Mouse (Mus musculus): ENCODE results near the gene Slc5a5. TPM values are rescaled to one million over a fixed set of nuclear protein-coding genes. Genes with fewer than 3 reads are reported as not detected.

Slc5a5 gene
- total and polyA plus RNA-seq, 3 experiments = 0.28 TPM; not detected in 2

DNA sequence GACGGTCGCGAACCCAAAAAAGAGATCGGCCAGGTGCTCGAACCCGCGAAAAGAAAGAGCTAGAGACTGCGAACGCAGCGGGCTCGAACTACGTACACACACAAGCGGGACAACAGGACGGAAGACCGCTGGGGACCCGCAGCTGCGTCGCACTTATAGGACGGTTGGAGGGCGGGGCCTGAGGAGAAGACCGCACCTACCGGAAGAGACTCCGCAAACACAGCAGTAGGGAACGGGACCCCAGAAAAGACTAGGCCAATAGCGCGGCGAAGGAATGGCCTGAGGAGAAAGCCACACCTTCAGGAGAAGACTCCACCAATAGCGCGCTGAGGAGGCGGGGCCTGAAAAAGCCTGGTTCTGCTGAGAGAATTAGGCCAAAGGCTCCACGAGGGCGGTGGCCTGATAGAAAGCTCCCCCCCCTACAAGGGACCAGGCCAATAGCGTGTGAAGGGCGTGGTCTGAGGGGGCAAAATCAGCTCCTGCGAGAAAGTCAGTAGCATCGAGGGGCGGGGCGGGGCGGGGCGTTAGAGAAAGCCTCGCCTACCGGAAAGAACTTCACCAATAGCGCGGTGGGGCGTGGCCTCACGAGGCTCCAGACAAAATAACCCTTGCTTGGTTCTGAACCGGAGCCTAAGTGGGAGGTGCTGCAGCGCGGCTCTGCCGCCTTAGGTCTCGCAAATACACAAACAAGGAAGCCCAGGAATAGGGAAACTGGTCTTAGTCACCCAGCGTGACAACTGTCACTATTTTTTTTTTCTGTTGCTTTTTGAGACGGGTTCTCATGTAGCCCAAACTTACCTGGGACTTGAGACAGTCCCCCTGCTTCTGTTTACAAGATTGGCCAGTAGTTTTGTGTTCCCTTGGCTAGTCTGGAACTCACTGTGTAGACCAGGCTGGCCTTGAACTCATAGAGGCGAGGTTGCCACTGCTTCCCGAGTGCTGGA lies 52.9 kb downstream of the Slc5a5 start, which contains the start of gene Arrdc2:
Gene Arrdc2 (minus strand): TSS at position 313 of the 944 bp plus-strand sequence.
- peak; percentile 97 for DNase-seq (ENCODE audit: low spot score)
- Histone ChIP-seq H3K9me3 (replicated peaks) (no peaks in the 10 kb centered on the region), H3K4me1 (ENCODE audit: insufficient read depth, low read depth, low read length) (peaks cover 80% of the 10 kb centered on the region), H3K36me3 (replicated peaks) (peaks cover 30% of the 10 kb centered on the region), H3K4me3 (ENCODE audit: low read depth, low read length) (peak within 1 kb of the TSS; percentile 88), H3K27me3 (ENCODE audit: insufficient read depth, low read length) (no peaks in the 10 kb centered on the region)
- peak; percentile 93 for ATAC-seq (ENCODE audit: extremely low read depth, insufficient number of reproducible peaks, low FRiP score, poor library complexity, severe bottlenecking)
- no peak for TF ChIP-seq CTCF (IDR thresholded peaks at IDR 0.05; ENCODE audit: low read depth, low read length)
- TF ChIP-seq POLR2AphosphoS5 (IDR thresholded peaks at IDR 0.05; ENCODE audit: insufficient replicate concordance, low read depth, low read length) = peak; percentile 89

GRCm38 (mm10) chr8:70838654-70839407 lies 53.7 kb downstream of the Slc5a5 start:
- Histone ChIP-seq H3K4me3 (ENCODE audit: low read depth, low read length) (peak overlapping the region; percentile 88), H3K36me3 (replicated peaks) (peaks cover 37% of the 10 kb centered on the region), H3K9me3 (replicated peaks) (no peaks in the 10 kb centered on the region), H3K4me1 (ENCODE audit: insufficient read depth, low read depth, low read length) (peaks cover 73% of the 10 kb centered on the region), H3K27me3 (ENCODE audit: insufficient read depth, low read length) (no peaks in the 10 kb centered on the region)
- DNase-seq (ENCODE audit: low spot score) (no peak), ATAC-seq (ENCODE audit: extremely low read depth, insufficient number of reproducible peaks, low FRiP score, poor library complexity, severe bottlenecking) (no peak)
- TF ChIP-seq GATA2 (IDR thresholded peaks at IDR 0.05; ENCODE audit: borderline replicate concordance, low read depth, low read length) = no peak
- TF ChIP-seq POLR2AphosphoS5 (IDR thresholded peaks at IDR 0.05; ENCODE audit: insufficient replicate concordance, low read depth, low read length) = no peak; the same call in 1 of the 2 replicates
- TF ChIP-seq TAL1 (conservative IDR thresholded peaks at IDR 0.05; ENCODE audit: low read depth, low read length) = no peak
- TF ChIP-seq GATA1 (IDR thresholded peaks at IDR 0.05; ENCODE audit: borderline replicate concordance, low read length) = no peak
- no peak for TF ChIP-seq CTCF (IDR thresholded peaks at IDR 0.05; ENCODE audit: low read depth, low read length)

- H3K4me3 ChIP-seq (ENCODE audit: low read depth, low read length) = peak overlapping the region; percentile 13; the same call in 1 of the 2 replicates
- no peaks in the 10 kb centered on the region for H3K9me3 ChIP-seq (replicated peaks)
- H3K36me3 ChIP-seq (replicated peaks) = peaks cover 44% of the 10 kb centered on the region
- peaks cover under 1% of the 10 kb centered on the region; the same call in 1 of the 2 replicates for H3K27me3 ChIP-seq (ENCODE audit: insufficient read depth, low read length)
- no peak for TF ChIP-seq TAL1 (conservative IDR thresholded peaks at IDR 0.05; ENCODE audit: low read depth, low read length)
- no peak for TF ChIP-seq GATA2 (IDR thresholded peaks at IDR 0.05; ENCODE audit: borderline replicate concordance, low read depth, low read length)
- TF ChIP-seq GATA1 (IDR thresholded peaks at IDR 0.05; ENCODE audit: borderline replicate concordance, low read length) = no peak
- TF ChIP-seq CTCF (IDR thresholded peaks at IDR 0.05; ENCODE audit: low read depth, low read length) = no peak
- no peak for TF ChIP-seq POLR2AphosphoS5 (IDR thresholded peaks at IDR 0.05; ENCODE audit: insufficient replicate concordance, low read depth, low read length)
- no peak for ATAC-seq (ENCODE audit: extremely low read depth, insufficient number of reproducible peaks, low FRiP score, poor library complexity, severe bottlenecking)
- H3K4me1 ChIP-seq (ENCODE audit: insufficient read depth, low read depth, low read length) = peaks cover 58% of the 10 kb centered on the region
- DNase-seq (ENCODE audit: low spot score) = no peak
These were observed 55.9 kb downstream of the Slc5a5 start for GRCm38 (mm10) chr8:70836666-70837065.

- TF ChIP-seq CTCF (IDR thresholded peaks at IDR 0.05; ENCODE audit: low read depth, low read length) = no peak
- TF ChIP-seq GATA2 (IDR thresholded peaks at IDR 0.05; ENCODE audit: borderline replicate concordance, low read depth, low read length) = no peak
- TF ChIP-seq GATA1 (IDR thresholded peaks at IDR 0.05; ENCODE audit: borderline replicate concordance, low read length) = no peak
- no peak for TF ChIP-seq POLR2AphosphoS5 (IDR thresholded peaks at IDR 0.05; ENCODE audit: insufficient replicate concordance, low read depth, low read length)
- TF ChIP-seq TAL1 (conservative IDR thresholded peaks at IDR 0.05; ENCODE audit: low read depth, low read length) = no peak
- ATAC-seq (ENCODE audit: extremely low read depth, insufficient number of reproducible peaks, low FRiP score, poor library complexity, severe bottlenecking) = no peak
- Histone ChIP-seq H3K9me3 (replicated peaks) (no peaks in the 10 kb centered on the region), H3K27me3 (ENCODE audit: insufficient read depth, low read length) (peaks cover 13% of the 10 kb centered on the region; the same call in 1 of the 2 replicates), H3K36me3 (replicated peaks) (peaks cover 44% of the 10 kb centered on the region), H3K4me1 (ENCODE audit: insufficient read depth, low read depth, low read length) (peaks cover 41% of the 10 kb centered on the region), H3K4me3 (ENCODE audit: low read depth, low read length) (no peak overlapping the region)
- DNase-seq (ENCODE audit: low spot score) = no peak
These were observed 58.5 kb downstream of the Slc5a5 start for GRCm38 (mm10) chr8:70834071-70834470.

DNA sequence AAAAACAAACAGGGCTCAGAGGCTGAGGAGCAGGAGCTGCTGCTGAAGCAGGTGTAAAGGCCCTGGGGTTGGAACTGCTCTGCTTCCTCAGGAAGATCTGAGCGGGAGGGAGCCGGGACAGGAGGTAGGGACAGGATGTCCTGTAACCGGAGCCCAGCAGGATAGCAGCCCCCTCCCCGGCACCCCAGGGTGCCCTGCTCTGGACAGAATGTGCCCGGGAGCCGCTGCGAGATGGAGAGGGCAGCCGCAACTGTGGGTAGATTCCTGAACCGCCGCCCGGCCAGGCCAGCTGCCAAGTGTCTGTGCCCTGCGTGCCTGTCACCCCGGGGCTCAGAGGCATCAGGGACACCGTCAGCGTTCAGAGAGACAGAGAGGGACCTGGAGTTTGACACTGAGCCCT lies 59.0 kb downstream of the Slc5a5 start:
- peaks cover 37% of the 10 kb centered on the region for H3K4me1 ChIP-seq (ENCODE audit: insufficient read depth, low read depth, low read length)
- no peak for DNase-seq (ENCODE audit: low spot score)
- no peak for ATAC-seq (ENCODE audit: extremely low read depth, insufficient number of reproducible peaks, low FRiP score, poor library complexity, severe bottlenecking)
- H3K9me3 ChIP-seq (replicated peaks) = no peaks in the 10 kb centered on the region
- TF ChIP-seq GATA1 (IDR thresholded peaks at IDR 0.05; ENCODE audit: borderline replicate concordance, low read length) (no peak), CTCF (IDR thresholded peaks at IDR 0.05; ENCODE audit: low read depth, low read length) (no peak), TAL1 (conservative IDR thresholded peaks at IDR 0.05; ENCODE audit: low read depth, low read length) (no peak), POLR2AphosphoS5 (IDR thresholded peaks at IDR 0.05; ENCODE audit: insufficient replicate concordance, low read depth, low read length) (no peak), GATA2 (IDR thresholded peaks at IDR 0.05; ENCODE audit: borderline replicate concordance, low read depth, low read length) (no peak)
- peaks cover 18% of the 10 kb centered on the region for H3K27me3 ChIP-seq (ENCODE audit: insufficient read depth, low read length)
- peaks cover 44% of the 10 kb centered on the region for H3K36me3 ChIP-seq (replicated peaks)
- H3K4me3 ChIP-seq (ENCODE audit: low read depth, low read length) = no peak overlapping the region

- Histone ChIP-seq H3K4me1 (ENCODE audit: insufficient read depth, low read depth, low read length) (peaks cover 34% of the 10 kb centered on the region), H3K27me3 (ENCODE audit: insufficient read depth, low read length) (peaks cover 23% of the 10 kb centered on the region), H3K36me3 (replicated peaks) (peaks cover 44% of the 10 kb centered on the region), H3K4me3 (ENCODE audit: low read depth, low read length) (no peak overlapping the region), H3K9me3 (replicated peaks) (no peaks in the 10 kb centered on the region)
- DNase-seq (ENCODE audit: low spot score) (no peak), ATAC-seq (ENCODE audit: extremely low read depth, insufficient number of reproducible peaks, low FRiP score, poor library complexity, severe bottlenecking) (no peak)
- TF ChIP-seq TAL1 (conservative IDR thresholded peaks at IDR 0.05; ENCODE audit: low read depth, low read length) (no peak), CTCF (IDR thresholded peaks at IDR 0.05; ENCODE audit: low read depth, low read length) (no peak), GATA2 (IDR thresholded peaks at IDR 0.05; ENCODE audit: borderline replicate concordance, low read depth, low read length) (no peak), GATA1 (IDR thresholded peaks at IDR 0.05; ENCODE audit: borderline replicate concordance, low read length) (no peak), POLR2AphosphoS5 (IDR thresholded peaks at IDR 0.05; ENCODE audit: insufficient replicate concordance, low read depth, low read length) (no peak)
These were observed 59.5 kb downstream of the Slc5a5 start for GRCm38 (mm10) chr8:70833018-70833482.
